Mouse (Mus musculus): ENCODE measurements at regions not wholly inside any gene's neighbourhood (a gene's known extent, or its start where the extent isn't known, plus 50 kb on each side); places are given as distances from the start of the nearest gene placed in this dataset.
A peak's percentile ranks its signal among the peaks of the same experiment; 100 is the strongest.
"Not testable (repeated sequence)": the region's sequence is repeated elsewhere in the genome, so short reads cannot be mapped to it uniquely, and the experiment has no call there.

DNA sequence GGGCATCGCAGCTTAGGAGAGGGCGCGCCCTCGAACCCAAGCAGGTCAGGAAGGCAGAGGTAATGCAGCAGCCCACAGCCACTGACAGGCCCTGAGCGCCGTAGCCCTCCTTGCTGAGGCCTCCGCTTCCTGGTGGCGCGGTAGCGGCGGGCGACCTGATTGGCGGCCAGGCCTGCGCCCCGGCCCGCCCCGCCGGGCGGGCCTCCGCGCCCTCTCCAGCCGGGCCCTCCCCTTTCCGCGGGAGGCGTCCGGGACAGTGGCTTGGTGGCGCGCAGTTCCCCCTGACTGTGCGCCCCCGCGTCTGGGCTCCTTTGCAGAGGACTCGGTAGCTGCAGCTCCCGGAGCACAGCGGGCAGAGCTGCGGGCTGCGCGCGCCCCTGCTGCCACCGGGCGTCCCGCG is 242.1 kb downstream of the Gm21863 start:
- peaks cover 13% of the 10 kb centered on the region; the same call in 1 of the 2 replicates for H3K9me3 ChIP-seq
- not testable (repeated sequence) for H3K27me3 ChIP-seq (ENCODE audit: insufficient read depth, poor library complexity, severe bottlenecking); H3K4me1 ChIP-seq (replicated peaks); H3K36me3 ChIP-seq
- peak overlapping the region; percentile 56; the same call in 1 of the 2 replicates for H3K27ac ChIP-seq
- peak overlapping the region; percentile 57 for H3K4me3 ChIP-seq
- DNase-seq (ENCODE audit: low spot score), result peak; percentile 64
- under 1% methylated on average over 42 of the region's 42 CpGs for WGBS

DNA sequence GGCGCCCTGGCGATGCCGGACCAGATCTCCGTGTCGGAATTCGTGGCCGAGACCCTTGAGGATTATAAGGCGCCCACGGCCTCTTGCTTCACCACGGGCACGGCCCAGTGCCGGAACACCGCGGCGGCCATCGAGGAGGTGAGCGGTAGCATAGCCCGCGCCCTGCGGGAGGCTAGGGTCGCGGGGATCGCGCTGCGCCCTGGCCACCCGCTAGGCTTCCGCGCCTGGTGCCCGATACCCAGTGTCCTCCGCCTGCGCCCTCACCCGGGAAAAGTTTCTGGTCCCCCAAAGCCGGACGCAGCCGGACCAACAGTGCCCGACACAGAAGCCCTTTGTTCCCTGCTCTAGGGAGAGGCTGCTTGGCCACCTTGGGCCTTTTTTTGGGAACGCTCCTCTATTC is 242.6 kb downstream of the Gm21863 start:
- WGBS, result 2% methylated on average over 37 of the region's 37 CpGs
- H3K27ac ChIP-seq, result peak overlapping the region; percentile 83
- peaks cover 13% of the 10 kb centered on the region; the same call in 1 of the 2 replicates for H3K9me3 ChIP-seq
- peak; percentile 11 for DNase-seq (ENCODE audit: low spot score)
- not testable (repeated sequence) for H3K4me1 ChIP-seq (replicated peaks); H3K36me3 ChIP-seq; H3K27me3 ChIP-seq (ENCODE audit: insufficient read depth, poor library complexity, severe bottlenecking)
- H3K4me3 ChIP-seq, result peak overlapping the region; percentile 57

DNA sequence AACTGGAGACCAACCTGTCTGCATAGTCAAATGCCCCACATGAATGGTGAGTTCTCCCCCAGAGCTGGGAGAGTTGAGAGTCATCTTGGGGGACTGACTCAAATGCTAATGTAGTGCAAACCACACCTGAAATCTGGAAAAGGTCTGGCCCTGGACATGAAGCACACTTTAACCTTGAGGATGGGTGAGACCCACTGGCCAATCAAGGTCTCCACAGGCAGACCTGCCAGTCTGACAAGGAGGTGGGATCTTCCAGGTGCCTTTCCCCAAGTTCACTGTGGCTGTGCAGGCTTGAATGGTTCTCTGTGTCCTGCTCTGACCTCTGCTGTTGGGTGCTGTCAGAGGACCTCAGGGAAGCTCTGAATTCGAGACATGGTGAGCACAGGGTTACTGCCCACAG is 269.6 kb downstream of the Gm21863 start:
- not testable (repeated sequence) for H3K27me3 ChIP-seq (ENCODE audit: insufficient read depth, poor library complexity, severe bottlenecking); DNase-seq (ENCODE audit: low spot score)
- H3K9me3 ChIP-seq, result peaks cover 62% of the 10 kb centered on the region

DNA sequence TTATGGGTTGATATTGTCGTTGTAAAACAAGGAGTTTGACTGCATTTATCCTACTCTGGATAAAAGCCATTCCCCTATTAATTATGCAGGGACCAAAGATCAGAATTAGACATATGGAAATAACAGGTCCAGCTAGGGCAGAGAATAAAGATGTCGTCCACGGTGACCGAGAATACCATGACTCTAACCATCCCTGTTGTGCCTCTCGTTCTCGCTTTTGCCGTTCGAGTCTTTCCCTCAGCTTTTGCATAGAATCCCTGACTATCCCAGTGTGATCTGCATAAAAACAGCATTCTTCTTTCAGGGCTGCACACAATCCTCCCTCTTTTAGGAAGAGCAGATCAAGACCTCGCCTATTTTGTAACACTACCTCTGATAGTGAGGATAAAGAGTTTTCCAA is 272.5 kb downstream of the Gm21863 start:
- not testable (repeated sequence) for H3K27ac ChIP-seq; H3K4me3 ChIP-seq; H3K4me1 ChIP-seq (replicated peaks)
- 80% methylated on average over 9 of the region's 9 CpGs for WGBS
- Histone ChIP-seq H3K9me3 (peaks cover 78% of the 10 kb centered on the region), H3K27me3 (ENCODE audit: insufficient read depth, poor library complexity, severe bottlenecking) (peaks cover 19% of the 10 kb centered on the region), H3K36me3 (peaks cover 52% of the 10 kb centered on the region)
- peak; percentile 3 for DNase-seq (ENCODE audit: low spot score)

More for the DNA sequence above, 269.6 kb downstream of the Gm21863 start:
- not testable (repeated sequence) for H3K27ac ChIP-seq; H3K4me3 ChIP-seq; H3K4me1 ChIP-seq (replicated peaks)
- peaks cover 33% of the 10 kb centered on the region for H3K36me3 ChIP-seq
- 87% methylated on average over 1 of the region's 1 CpGs for WGBS

DNA sequence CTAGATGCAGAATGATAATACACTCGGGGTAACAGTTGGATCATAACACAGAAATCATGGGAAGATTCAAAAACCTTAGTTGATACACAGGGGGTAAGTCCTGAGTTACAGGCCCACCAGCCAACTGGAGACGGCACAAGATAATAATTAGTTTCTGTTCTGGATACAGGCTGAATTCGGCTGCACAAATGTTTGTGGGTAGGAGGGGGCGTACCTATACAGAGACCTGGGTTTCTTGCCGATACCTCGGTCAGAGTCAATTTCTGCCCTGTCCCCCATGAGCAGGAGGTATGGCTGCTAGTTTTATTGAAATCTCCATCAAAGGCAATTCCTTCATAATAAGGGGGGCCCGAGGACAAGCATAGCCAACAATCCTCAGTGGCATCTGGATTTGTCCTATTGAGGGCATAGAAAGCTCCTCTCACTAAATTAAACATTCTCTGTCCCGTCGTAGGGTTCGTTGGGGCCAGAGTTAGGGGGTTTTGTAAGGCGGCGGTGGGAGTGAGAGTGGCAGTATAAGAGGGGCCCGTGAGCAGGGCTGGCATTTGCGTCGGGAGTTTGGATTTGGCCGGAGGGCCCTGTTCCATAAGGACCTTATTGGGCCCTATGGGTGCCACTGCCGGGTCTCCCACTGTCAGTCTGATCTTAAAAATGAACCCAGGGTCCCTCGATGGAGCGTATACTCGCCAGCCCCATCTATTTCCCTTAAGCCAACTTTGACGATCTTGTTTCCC is 273.3 kb downstream of the Gm21863 start:
- not testable (repeated sequence) for H3K4me3 ChIP-seq; H3K27ac ChIP-seq; H3K4me1 ChIP-seq (replicated peaks)
- WGBS, result 74% methylated on average over 21 of the region's 21 CpGs
- DNase-seq (ENCODE audit: low spot score), result peak; percentile 2
- H3K27me3 ChIP-seq (ENCODE audit: insufficient read depth, poor library complexity, severe bottlenecking), result peaks cover 26% of the 10 kb centered on the region
- peaks cover 80% of the 10 kb centered on the region for H3K9me3 ChIP-seq
- peaks cover 54% of the 10 kb centered on the region for H3K36me3 ChIP-seq

DNA sequence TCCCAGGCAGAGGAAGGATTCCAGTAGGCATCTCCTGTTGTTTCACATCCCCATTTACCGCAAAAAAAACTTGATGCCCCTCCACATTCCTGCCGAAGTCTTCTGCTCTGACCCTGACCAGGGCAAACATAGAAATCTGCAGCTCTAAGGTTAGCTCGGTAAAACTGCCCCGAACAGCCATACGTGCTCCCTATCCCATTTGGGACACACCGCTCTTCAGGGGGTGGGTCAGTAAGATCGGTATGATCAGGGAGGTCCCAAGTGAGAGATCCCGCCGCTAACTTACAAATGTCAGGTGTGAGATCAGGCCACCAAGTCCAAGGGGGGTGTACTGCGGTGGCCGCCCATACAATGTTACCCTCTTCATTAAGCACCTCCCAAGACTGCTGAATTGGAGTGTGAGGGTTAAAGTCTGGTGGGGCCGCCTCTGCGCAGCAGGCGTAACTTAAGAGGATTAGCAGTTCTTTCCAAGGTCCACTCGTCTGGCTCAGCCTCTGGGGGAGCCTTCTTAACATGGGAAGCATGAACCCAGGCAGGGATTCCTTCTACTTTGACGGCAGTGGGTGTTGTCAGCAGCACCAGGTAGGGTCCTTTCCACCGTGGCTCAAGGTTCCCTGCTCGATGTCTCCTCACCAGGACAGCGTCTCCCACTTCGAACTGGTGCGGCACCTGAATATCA is 274.2 kb downstream of the Gm21863 start:
- DNase-seq (ENCODE audit: low spot score), result peak; percentile 20
- Histone ChIP-seq H3K9me3 (peaks cover 84% of the 10 kb centered on the region), H3K27me3 (ENCODE audit: insufficient read depth, poor library complexity, severe bottlenecking) (peaks cover 35% of the 10 kb centered on the region), H3K36me3 (peaks cover 54% of the 10 kb centered on the region)
- not testable (repeated sequence) for H3K27ac ChIP-seq; H3K4me3 ChIP-seq; H3K4me1 ChIP-seq (replicated peaks)
- WGBS, result 68% methylated on average over 21 of the region's 21 CpGs

DNA sequence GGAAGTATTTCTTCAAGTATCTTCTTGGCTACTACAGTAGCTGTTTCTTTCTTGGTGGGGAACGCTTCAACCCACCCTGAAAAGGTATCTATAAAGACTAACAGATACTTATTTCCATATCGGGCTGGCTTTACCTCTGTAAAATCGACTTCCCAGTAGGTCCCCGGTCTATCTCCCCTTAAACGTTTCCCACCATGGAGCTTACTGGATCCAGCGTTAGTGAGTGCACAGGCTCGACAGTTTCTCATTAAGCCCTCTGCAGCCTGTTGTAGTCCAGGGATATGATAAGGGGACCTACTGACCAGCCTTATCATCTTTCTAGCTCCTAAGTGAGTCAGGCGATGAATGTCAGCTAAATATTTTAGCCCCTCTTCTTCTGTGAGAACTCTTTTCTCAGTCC is 275.1 kb downstream of the Gm21863 start:
- H3K9me3 ChIP-seq, result peaks cover 86% of the 10 kb centered on the region
- peaks cover 53% of the 10 kb centered on the region for H3K36me3 ChIP-seq
- H3K27me3 ChIP-seq (ENCODE audit: insufficient read depth, poor library complexity, severe bottlenecking), result peaks cover 43% of the 10 kb centered on the region
- 77% methylated on average over 8 of the region's 8 CpGs for WGBS
- peak; percentile 2 for DNase-seq (ENCODE audit: low spot score)
- H3K4me3 ChIP-seq; H3K27ac ChIP-seq; H3K4me1 ChIP-seq (replicated peaks): not testable (repeated sequence)

DNA sequence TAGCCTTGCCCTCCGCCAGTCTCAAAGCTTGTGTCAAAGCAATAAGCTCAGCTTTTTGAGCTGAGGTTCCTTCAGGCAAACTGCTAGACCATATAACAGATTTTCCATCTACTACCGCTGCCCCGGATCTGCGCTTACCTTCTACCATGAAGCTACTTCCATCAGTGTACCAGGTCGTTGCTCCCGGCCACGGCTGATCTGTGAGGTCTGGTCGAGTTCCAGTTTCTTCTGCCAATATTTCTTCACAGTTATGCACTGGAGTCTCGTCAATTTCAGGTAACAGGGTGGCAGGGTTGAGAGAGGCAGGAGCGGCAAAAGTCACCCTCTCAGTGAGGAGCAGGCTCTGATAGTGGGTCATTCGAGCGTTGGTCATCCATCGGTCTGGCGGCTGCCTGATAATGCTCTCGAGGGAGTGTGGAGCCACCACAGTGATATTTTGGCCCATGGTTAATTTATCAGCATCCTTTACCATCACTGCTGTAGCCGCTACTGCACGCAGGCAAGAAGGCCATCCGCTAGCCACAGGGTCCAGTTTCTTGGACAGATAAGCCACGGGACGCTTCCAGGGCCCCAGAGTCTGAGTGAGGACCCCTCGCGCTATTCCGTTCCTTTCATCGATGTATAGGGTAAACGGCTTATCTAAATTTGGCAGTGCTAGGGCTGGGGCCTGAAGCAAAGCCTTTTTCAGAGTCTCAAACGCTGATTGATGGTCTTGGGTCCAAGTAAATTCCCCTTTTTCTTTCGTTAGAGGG is 276.0 kb downstream of the Gm21863 start:
- 71% methylated on average over 27 of the region's 27 CpGs for WGBS
- Histone ChIP-seq H3K36me3 (peaks cover 50% of the 10 kb centered on the region), H3K4me1 (replicated peaks) (no peaks in the 10 kb centered on the region), H3K27me3 (ENCODE audit: insufficient read depth, poor library complexity, severe bottlenecking) (peaks cover 43% of the 10 kb centered on the region), H3K27ac (no peak overlapping the region), H3K9me3 (peaks cover 85% of the 10 kb centered on the region), H3K4me3 (no peak overlapping the region)
- peak; percentile 26 for DNase-seq (ENCODE audit: low spot score)

DNA sequence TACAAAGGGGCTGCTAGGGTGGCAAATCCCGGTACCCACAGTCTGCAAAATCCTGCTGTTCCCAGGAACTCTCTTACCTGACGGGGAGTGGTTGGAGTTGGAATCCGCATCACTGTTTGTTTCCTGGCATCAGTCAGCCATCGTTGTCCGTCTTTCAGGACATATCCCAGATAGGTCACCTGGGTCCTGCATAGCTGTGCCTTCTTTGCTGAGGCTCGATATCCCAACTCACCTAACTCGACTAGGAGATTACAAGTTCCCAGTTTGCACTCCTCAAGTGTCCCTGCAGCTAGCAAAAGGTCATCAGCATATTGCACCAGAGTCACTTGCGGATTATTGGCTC is 276.6 kb downstream of the Gm21863 start:
- 67% methylated on average over 8 of the region's 8 CpGs for WGBS
- peak; percentile 7 for DNase-seq (ENCODE audit: low spot score)
- H3K4me1 ChIP-seq (replicated peaks), result no peaks in the 10 kb centered on the region
- peaks cover 87% of the 10 kb centered on the region for H3K9me3 ChIP-seq
- H3K27me3 ChIP-seq (ENCODE audit: insufficient read depth, poor library complexity, severe bottlenecking), result peaks cover 43% of the 10 kb centered on the region
- H3K36me3 ChIP-seq, result peaks cover 50% of the 10 kb centered on the region
- H3K4me3 ChIP-seq, result no peak overlapping the region
- no peak overlapping the region for H3K27ac ChIP-seq

DNA sequence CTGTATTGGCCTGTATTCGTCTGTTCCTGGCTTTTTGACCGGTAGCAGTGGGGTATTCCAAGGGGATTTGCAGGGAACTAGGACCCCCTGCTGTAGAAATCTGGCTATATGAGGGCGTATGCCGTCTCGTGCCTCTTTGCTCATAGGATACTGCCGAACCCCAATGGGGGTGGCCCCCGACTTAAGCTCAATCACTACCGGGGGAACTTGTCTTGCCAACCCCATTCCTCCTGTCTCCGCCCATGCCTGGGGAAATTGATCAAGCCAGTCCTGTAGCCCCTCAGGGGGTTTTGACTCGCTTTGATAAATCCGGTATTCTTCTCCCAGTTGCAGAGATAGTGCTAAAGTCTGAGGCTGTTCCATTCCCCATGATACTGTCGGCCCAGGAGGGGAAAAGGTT is 277.2 kb downstream of the Gm21863 start:
- Histone ChIP-seq H3K27ac (no peak overlapping the region), H3K4me1 (replicated peaks) (no peaks in the 10 kb centered on the region), H3K9me3 (peaks cover 87% of the 10 kb centered on the region), H3K4me3 (no peak overlapping the region), H3K27me3 (ENCODE audit: insufficient read depth, poor library complexity, severe bottlenecking) (peaks cover 43% of the 10 kb centered on the region), H3K36me3 (peaks cover 50% of the 10 kb centered on the region)
- peak; percentile 24 for DNase-seq (ENCODE audit: low spot score)
- WGBS, result 71% methylated on average over 12 of the region's 12 CpGs

DNA sequence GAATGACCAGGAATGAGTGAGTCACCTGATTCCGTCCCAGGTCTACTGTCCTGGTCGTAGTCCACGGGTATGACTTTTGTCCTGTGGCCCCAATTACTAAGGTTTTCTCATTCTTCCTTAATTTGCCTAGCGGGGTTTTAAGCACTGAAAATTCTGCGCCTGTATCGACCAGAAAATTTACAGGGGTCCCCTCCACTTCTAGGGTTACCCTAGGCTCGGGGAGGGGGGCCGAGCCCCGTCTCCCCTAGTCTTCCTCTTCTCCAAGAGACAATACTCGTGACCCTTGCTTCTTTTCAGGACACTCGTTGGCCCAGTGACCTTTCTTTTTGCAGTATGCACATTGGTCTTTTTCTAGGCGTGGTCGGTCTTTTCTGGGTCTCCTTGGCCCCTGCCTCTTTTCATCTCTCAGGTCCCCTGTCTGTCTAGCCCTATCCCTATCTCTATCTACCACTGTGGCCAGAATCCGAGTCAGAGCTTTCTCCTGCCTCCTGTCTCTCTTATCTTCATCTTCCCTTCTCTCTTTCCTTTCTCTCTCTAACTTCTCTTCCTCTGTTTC is 277.8 kb downstream of the Gm21863 start:
- Histone ChIP-seq H3K27ac (no peak overlapping the region), H3K4me3 (no peak overlapping the region), H3K4me1 (replicated peaks) (no peaks in the 10 kb centered on the region), H3K36me3 (peaks cover 50% of the 10 kb centered on the region), H3K9me3 (peaks cover 82% of the 10 kb centered on the region), H3K27me3 (ENCODE audit: insufficient read depth, poor library complexity, severe bottlenecking) (peaks cover 43% of the 10 kb centered on the region)
- peak; percentile 5 for DNase-seq (ENCODE audit: low spot score)
- WGBS, result 70% methylated on average over 14 of the region's 14 CpGs

DNA sequence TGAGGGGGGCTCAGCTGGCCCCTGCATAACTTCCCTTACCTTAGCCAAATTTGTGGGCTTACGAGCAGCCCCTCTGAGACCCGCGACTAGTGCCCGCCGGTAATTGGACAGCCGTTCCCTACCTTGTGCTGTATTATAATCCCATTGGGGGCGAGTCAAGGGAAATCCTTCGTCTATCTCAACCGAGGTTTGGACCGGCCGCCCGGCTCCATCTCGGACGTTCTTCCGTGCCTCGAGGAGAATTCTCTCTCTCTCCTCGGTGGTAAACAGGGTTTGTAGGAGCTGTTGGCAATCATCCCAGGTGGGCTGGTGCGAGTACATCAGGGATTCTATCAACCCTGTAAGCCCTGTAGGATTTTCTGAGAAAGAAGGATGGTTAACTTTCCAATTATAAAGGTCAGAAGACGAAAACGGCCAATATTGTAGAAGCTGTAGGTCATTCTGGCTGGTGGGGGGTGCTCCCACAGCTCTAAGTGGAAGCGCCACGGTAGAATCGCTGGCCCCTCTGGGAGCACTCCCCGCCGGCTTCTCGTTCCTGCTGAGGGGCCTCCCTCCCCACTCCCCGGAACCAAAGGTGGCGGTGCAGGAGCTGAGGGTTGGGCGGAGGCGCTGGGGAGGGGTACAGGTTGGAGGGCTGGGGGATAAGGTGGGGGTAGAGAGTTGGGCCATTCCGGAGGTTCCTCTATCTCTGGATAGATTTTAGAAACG is 278.6 kb downstream of the Gm21863 start:
- H3K4me3 ChIP-seq, result peak overlapping the region; percentile 2; the same call in 1 of the 2 replicates
- DNase-seq (ENCODE audit: low spot score), result peak; percentile 29
- peaks cover 43% of the 10 kb centered on the region for H3K27me3 ChIP-seq (ENCODE audit: insufficient read depth, poor library complexity, severe bottlenecking)
- H3K9me3 ChIP-seq, result peaks cover 75% of the 10 kb centered on the region
- H3K27ac ChIP-seq, result no peak overlapping the region
- H3K36me3 ChIP-seq, result peaks cover 46% of the 10 kb centered on the region
- WGBS, result 66% methylated on average over 32 of the region's 32 CpGs
- no peaks in the 10 kb centered on the region for H3K4me1 ChIP-seq (replicated peaks)

Measured in hindbrain, embryonic 10.5 days (tissue).